Mouse (Mus musculus) MEL (cell line): ENCODE measurements around the gene Zfr. TPM values are rescaled to one million over a fixed set of nuclear protein-coding genes. Genes with fewer than 3 reads are reported as not detected.
A peak's percentile ranks its signal among the peaks of the same experiment; 100 is the strongest.
"Not testable (repeated sequence)": the region's sequence is repeated elsewhere in the genome, so short reads cannot be mapped to it uniquely, and the experiment has no call there.

ENCODE experiments used
- DNase-seq: peaks from one replicate; pipeline ENCODE4 v3.0.0; 2011; ENCODE audit warnings: low read depth, low spot score
- H3K27ac ChIP-seq: 2 replicates; pipeline ENCODE4 v1.5.1; 2012; ENCODE audit warnings: low read depth, mild to moderate bottlenecking, control low read depth, low read length, moderate library complexity; ENCODE audit not compliant: control insufficient read depth
- H3K27me3 ChIP-seq, 2 experiments: fragments of 150-350 bp in 1 of 2; sonication (generic) in 1 of 2; 2 replicates each; pipeline ENCODE4 v1.6.1; 2012; ENCODE audit warnings: low read length in 2 of 2, mild to moderate bottlenecking in 2 of 2, improper control_type of control experiment in 1 of 2, moderate library complexity in 1 of 2; ENCODE audit not compliant: insufficient read depth in 2 of 2, control insufficient read depth in 1 of 2
- H3K36me3 ChIP-seq, 2 experiments: 2 replicates each; pipeline ENCODE4 v1.6.1; 2012 to 2014; ENCODE audit warnings: low read length in 2 of 2, improper control_type of control experiment in 1 of 2, inconsistent platforms in 1 of 2, mild to moderate bottlenecking in 1 of 2; ENCODE audit not compliant: insufficient read depth in 2 of 2, control insufficient read depth in 1 of 2
- H3K4me1 ChIP-seq, 2 experiments: fragments of 150-350 bp in 1 of 2; sonication (generic) in 1 of 2; 2 replicates each; pipeline ENCODE4 v1.6.1; 2012; ENCODE audit warnings: low read length in 2 of 2, improper control_type of control experiment in 1 of 2, mild to moderate bottlenecking in 1 of 2; ENCODE audit not compliant: insufficient read depth in 2 of 2, control insufficient read depth in 1 of 2
- H3K4me3 ChIP-seq, 2 experiments: fragments of 150-350 bp in 1 of 2; sonication (generic) in 1 of 2; 2 replicates each; pipeline ENCODE4 v1.5.1; 2012; ENCODE audit warnings: low read depth in 2 of 2, low read length in 2 of 2, mild to moderate bottlenecking in 2 of 2, moderate library complexity in 2 of 2, control low read depth in 1 of 2, improper control_type of control experiment in 1 of 2; ENCODE audit not compliant: control insufficient read depth in 1 of 2, insufficient read depth in 1 of 2
- H3K79me2 ChIP-seq: 2 replicates; pipeline ENCODE4 v1.6.1; 2012; ENCODE audit warnings: mild to moderate bottlenecking, low read length, moderate library complexity; ENCODE audit not compliant: control insufficient read depth, poor library complexity, insufficient read depth
- H3K9ac ChIP-seq: 2 replicates; pipeline ENCODE4 v1.6.1; 2012; ENCODE audit warnings: low read depth, mild to moderate bottlenecking, control low read depth, low read length, moderate library complexity; ENCODE audit not compliant: control insufficient read depth, poor library complexity, severe bottlenecking
- H3K9me3 ChIP-seq: fragments of 150-350 bp; sonication (generic); replicated peaks from 2 replicates; pipeline ENCODE4 v1.6.1; 2012; ENCODE audit warnings: mild to moderate bottlenecking, low read length, improper control_type of control experiment, moderate library complexity; ENCODE audit not compliant: insufficient read depth
- BHLHE40 ChIP-seq: IDR thresholded peaks from 2 replicates; pipeline ENCODE4 v1.6.1; 2012; ENCODE audit warnings: low read depth, mild to moderate bottlenecking, inconsistent platforms, low read length, improper control_type of control experiment, borderline replicate concordance
- CHD1 ChIP-seq: IDR thresholded peaks from 2 replicates; pipeline ENCODE4 v1.6.1; 2012; ENCODE audit warnings: low read depth, mild to moderate bottlenecking, inconsistent platforms, low read length, improper control_type of control experiment
- CTCF ChIP-seq, 3 experiments: IDR thresholded peaks in 2 of 3; conservative IDR thresholded peaks in 1 of 3; 2 replicates each; pipeline ENCODE4 v1.5.1; 2011 to 2012; ENCODE audit warnings: low read length in 3 of 3, low read depth in 2 of 3, mild to moderate bottlenecking in 2 of 3, improper control_type of control experiment in 1 of 3, inconsistent platforms in 1 of 3, mixed read lengths in 1 of 3, moderate library complexity in 1 of 3; ENCODE audit not compliant: control insufficient read depth in 1 of 3, insufficient read depth in 1 of 3, poor library complexity in 1 of 3, severe bottlenecking in 1 of 3
- ELF1 ChIP-seq: IDR thresholded peaks from 2 replicates; pipeline ENCODE4 v1.6.1; 2014; ENCODE audit warnings: low read depth, mild to moderate bottlenecking, inconsistent platforms, low read length, improper control_type of control experiment, moderate library complexity
- EP300 ChIP-seq, 2 experiments: IDR thresholded peaks; 2 replicates each; pipeline ENCODE4 v1.6.1; 2011; ENCODE audit warnings: improper control_type of control experiment in 2 of 2, low read length in 2 of 2, low read depth in 1 of 2, mild to moderate bottlenecking in 1 of 2
- ETS1 ChIP-seq: IDR thresholded peaks from 2 replicates; pipeline ENCODE4 v1.6.1; 2012; ENCODE audit warnings: low read depth, mild to moderate bottlenecking, inconsistent platforms, low read length, improper control_type of control experiment, moderate library complexity
- GABPA ChIP-seq: IDR thresholded peaks from 2 replicates; pipeline ENCODE4 v1.6.1; 2012; ENCODE audit warnings: low read depth, mild to moderate bottlenecking, inconsistent platforms, low read length, improper control_type of control experiment, moderate library complexity
- GATA1 ChIP-seq: IDR thresholded peaks from 2 replicates; pipeline ENCODE4 v1.6.1; 2011; ENCODE audit warnings: low read depth, low read length, improper control_type of control experiment
- KAT2A ChIP-seq: conservative IDR thresholded peaks from 2 replicates; pipeline ENCODE4 v1.6.1; 2012; ENCODE audit warnings: low read depth, low read length, improper control_type of control experiment, inconsistent platforms
- MAFK ChIP-seq: IDR thresholded peaks from 2 replicates; pipeline ENCODE4 v1.6.1; 2011; ENCODE audit warnings: low read depth, mild to moderate bottlenecking, low read length, improper control_type of control experiment, borderline replicate concordance
- MAX ChIP-seq: IDR thresholded peaks from 2 replicates; pipeline ENCODE4 v1.6.1; 2011; ENCODE audit warnings: low read length, improper control_type of control experiment
- MAZ ChIP-seq: IDR thresholded peaks from 2 replicates; pipeline ENCODE4 v1.6.1; 2012; ENCODE audit warnings: low read depth, mild to moderate bottlenecking, inconsistent platforms, low read length, improper control_type of control experiment
- MEF2A ChIP-seq: IDR thresholded peaks from 2 replicates; pipeline ENCODE4 v1.6.1; 2014; ENCODE audit warnings: low read depth, mild to moderate bottlenecking, inconsistent platforms, low read length, improper control_type of control experiment; ENCODE audit not compliant: poor library complexity, insufficient replicate concordance, severe bottlenecking; ENCODE audit errors: extremely low read depth
- MXI1 ChIP-seq: IDR thresholded peaks from 2 replicates; pipeline ENCODE4 v1.6.1; 2011; ENCODE audit warnings: mild to moderate bottlenecking, low read depth, low read length, improper control_type of control experiment
- MYB ChIP-seq: IDR thresholded peaks from 2 replicates; pipeline ENCODE4 v1.6.1; 2011; ENCODE audit warnings: mild to moderate bottlenecking, low read depth, low read length, improper control_type of control experiment
- MYC ChIP-seq: IDR thresholded peaks from 2 replicates; pipeline ENCODE4 v1.6.1; 2011; ENCODE audit warnings: low read depth, mild to moderate bottlenecking, low read length, improper control_type of control experiment, moderate library complexity
- NRF1 ChIP-seq: IDR thresholded peaks from 2 replicates; pipeline ENCODE4 v1.6.1; 2014; ENCODE audit warnings: low read depth, mild to moderate bottlenecking, inconsistent platforms, low read length, improper control_type of control experiment, moderate library complexity; ENCODE audit not compliant: poor library complexity, insufficient read depth, severe bottlenecking
- POLR2A ChIP-seq, 2 experiments: IDR thresholded peaks; 2 replicates each; pipeline ENCODE4 v1.6.1; 2011 to 2012; ENCODE audit warnings: low read length in 2 of 2, mild to moderate bottlenecking in 2 of 2, control low read depth in 1 of 2, improper control_type of control experiment in 1 of 2, low read depth in 1 of 2, moderate library complexity in 1 of 2; ENCODE audit not compliant: control insufficient read depth in 1 of 2, insufficient read depth in 1 of 2, poor library complexity in 1 of 2
- POLR2AphosphoS2 ChIP-seq: IDR thresholded peaks from 2 replicates; pipeline ENCODE4 v1.6.1; 2011; ENCODE audit warnings: low read length, improper control_type of control experiment
- POLR2AphosphoS5 ChIP-seq: IDR thresholded peaks from 2 replicates; pipeline ENCODE4 v1.6.1; 2012; ENCODE audit warnings: low read depth, borderline replicate concordance, mild to moderate bottlenecking, inconsistent platforms, low read length, moderate library complexity, mixed read lengths
- RCOR1 ChIP-seq: IDR thresholded peaks from 2 replicates; pipeline ENCODE4 v1.6.1; 2012; ENCODE audit warnings: low read depth, mild to moderate bottlenecking, inconsistent platforms, low read length, improper control_type of control experiment
- SMC3 ChIP-seq: IDR thresholded peaks from 2 replicates; pipeline ENCODE4 v1.6.1; 2011; ENCODE audit warnings: low read depth, low read length, improper control_type of control experiment
- TAL1 ChIP-seq: IDR thresholded peaks from 2 replicates; pipeline ENCODE4 v1.6.1; 2012; ENCODE audit warnings: mild to moderate bottlenecking, inconsistent platforms, low read length, moderate library complexity, mixed read lengths
- TBP ChIP-seq: IDR thresholded peaks from 2 replicates; pipeline ENCODE4 v1.8.0; 2011; ENCODE audit warnings: low read depth, low read length, improper control_type of control experiment
- TCF12 ChIP-seq: IDR thresholded peaks from 2 replicates; pipeline ENCODE4 v1.6.1; 2014; ENCODE audit warnings: low read depth, mild to moderate bottlenecking, inconsistent platforms, low read length, improper control_type of control experiment, moderate library complexity
- ZC3H11A ChIP-seq: IDR thresholded peaks from 2 replicates; pipeline ENCODE4 v1.6.1; 2012; ENCODE audit warnings: low read depth, mild to moderate bottlenecking, inconsistent platforms, low read length, improper control_type of control experiment
- ZMIZ1 ChIP-seq: IDR thresholded peaks from 2 replicates; pipeline ENCODE4 v1.6.1; 2012; ENCODE audit warnings: low read depth, mild to moderate bottlenecking, inconsistent platforms, low read length, improper control_type of control experiment, moderate library complexity
- ZNF384 ChIP-seq: IDR thresholded peaks from 2 replicates; pipeline ENCODE4 v1.6.1; 2012; ENCODE audit warnings: low read depth, mild to moderate bottlenecking, inconsistent platforms, low read length, improper control_type of control experiment
- polyA plus RNA-seq, 2 experiments: library from polyadenylated mRNA; stranded (reverse) in 1 of 2; unstranded in 1 of 2; fragments of >175 nt in 1 of 2; fragments of >200 nt in 1 of 2; gene quantifications; 2 replicates each; pipeline versions ENCODE4 v1.2.1 to v1.2.4; 2012; ENCODE audit warnings: low replicate concordance in 2 of 2, low read depth in 1 of 2; ENCODE audit not compliant: insufficient read length in 2 of 2, insufficient read depth in 1 of 2, missing spikeins in 1 of 2
- total RNA-seq: library from RNA; depleted of rRNA; stranded (reverse); fragments of 300-350 nt; gene quantifications from 2 replicates; pipeline ENCODE4 v1.2.3, GENCODE M21; 2012

The Zfr gene
- total and polyA plus RNA-seq, 3 experiments = 54.4 to 199 (median 108) TPM

- H3K9ac ChIP-seq = no peak overlapping the region
- H3K27ac ChIP-seq = no peak overlapping the region
- no peak for DNase-seq
- TF ChIP-seq MYB (no peak), SMC3 (no peak), ZMIZ1 (no peak), GATA1 (no peak), GABPA (no peak), ZNF384 (no peak), MAX (no peak), POLR2AphosphoS5 (no peak), CTCF (IDR thresholded peaks at IDR 0.05 in 2 of 3, conservative IDR thresholded peaks at IDR 0.05 in 1 of 3; ENCODE audit: control insufficient read depth in 1 of 3, insufficient read depth in 1 of 3, low read depth in 2 of 3, low read length in 3 of 3, poor library complexity in 1 of 3, severe bottlenecking in 1 of 3) (no peak), MEF2A (no peak), TBP (no peak), BHLHE40 (no peak), KAT2A (no peak), ZC3H11A (no peak), NRF1 (no peak), POLR2AphosphoS2 (no peak), CHD1 (no peak), MAFK (no peak)
- no peaks in the 10 kb centered on the region for H3K9me3 ChIP-seq
- H3K4me3 ChIP-seq = no peak overlapping the region
- peaks cover 31 to 60% of the 10 kb centered on the region in 2 experiments for H3K36me3 ChIP-seq
- H3K79me2 ChIP-seq = no peaks in the 10 kb centered on the region
- H3K4me1 ChIP-seq = peaks cover 15 to 25% of the 10 kb centered on the region in 2 experiments
- H3K27me3 ChIP-seq = no peaks in the 10 kb centered on the region
Measured at GRCm38 (mm10) chr15:12178126-12178525, 60.5 kb downstream of the Zfr start.

GRCm38 (mm10) chr15:12181181-12181805 lies 63.7 kb downstream of the Zfr start:
- not testable (repeated sequence) for H3K79me2 ChIP-seq, H3K27me3 ChIP-seq, H3K9me3 ChIP-seq
- H3K36me3 ChIP-seq = peaks cover 37 to 65% of the 10 kb centered on the region in 2 experiments
- H3K27ac ChIP-seq = peak overlapping the region; percentile 93
- TF ChIP-seq ETS1 (peak; percentile 81), RCOR1 (peak; percentile 9; the same call in 1 of the 2 replicates), POLR2A (IDR thresholded peaks at IDR 0.05; ENCODE audit: control insufficient read depth in 1 of 2, insufficient read depth in 1 of 2, low read depth in 1 of 2, low read length in 2 of 2, poor library complexity in 1 of 2) (peak in 1 of 2 experiments; percentile 20; a peak in 1 of 4 replicates), TCF12 (peak; percentile 6; the same call in 1 of the 2 replicates), MAZ (peak; percentile 1), TAL1 (0 out of 2 replicates have a peak, but pooled peaks have one; percentile 27), MAX (peak; percentile 71), BHLHE40 (peak; percentile 31; the same call in 1 of the 2 replicates), ELF1 (peak; percentile 32; the same call in 1 of the 2 replicates), TBP (peak; percentile 61; the same call in 1 of the 2 replicates), EP300 (IDR thresholded peaks at IDR 0.05; ENCODE audit: low read depth in 1 of 2, low read length in 2 of 2) (peak; percentile 49 to 71), GATA1 (peak; percentile 70), MYC (peak; percentile 90), MXI1 (peak; percentile 64)
- peak overlapping the region; percentile 16 to 53; a peak in 3 of 4 replicates for H3K4me3 ChIP-seq
- H3K4me1 ChIP-seq = peaks cover 15 to 25% of the 10 kb centered on the region in 2 experiments
- peak overlapping the region; percentile 54 for H3K9ac ChIP-seq
- peak; percentile 94 for DNase-seq
